Mouse (Mus musculus): Measurements from ENCODE around the gene Rph3al.

Gene Rph3al

DNA sequence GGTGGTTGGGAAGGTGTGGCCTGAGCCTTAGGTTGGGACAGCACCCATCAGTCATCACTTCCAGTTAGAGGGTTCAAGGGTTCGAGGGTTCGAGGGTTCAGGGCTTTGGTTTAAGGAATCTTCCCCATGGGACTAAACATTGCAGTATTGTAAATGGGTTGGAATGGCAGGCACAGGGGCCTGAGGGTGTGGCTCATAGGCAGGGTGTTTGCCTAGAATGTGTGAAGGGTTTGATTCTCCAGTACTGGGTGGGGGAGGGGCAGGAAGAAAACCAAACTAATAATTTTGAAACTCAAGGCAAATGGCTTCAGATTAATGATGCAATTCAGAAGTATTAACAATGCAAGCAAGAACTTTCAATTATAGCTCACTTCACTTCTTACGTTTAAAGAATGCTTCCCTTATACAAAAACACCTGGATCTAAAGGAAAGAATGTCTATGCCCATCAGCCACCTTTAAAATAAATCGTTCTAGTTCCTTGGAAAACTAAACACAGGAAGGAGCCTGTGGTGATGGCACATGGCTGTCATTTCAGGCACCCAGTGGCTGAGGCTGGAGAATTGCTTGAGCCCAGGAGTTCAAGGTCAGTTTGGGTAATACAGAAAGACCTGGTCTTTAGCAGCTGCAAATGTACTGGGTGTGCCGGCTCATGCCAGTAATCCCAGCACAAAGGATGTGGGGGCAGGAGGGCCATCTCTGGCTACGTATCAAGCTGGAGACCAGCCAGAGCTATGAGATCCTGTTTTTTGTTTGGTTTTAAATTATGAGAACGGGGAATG is 136.3 kb downstream of the Rph3al start:
- no peak for DNase-seq

GRCm38 (mm10) chr11:75801369-75801768 is 136.9 kb downstream of the Rph3al start:
- no peak for DNase-seq

DNA sequence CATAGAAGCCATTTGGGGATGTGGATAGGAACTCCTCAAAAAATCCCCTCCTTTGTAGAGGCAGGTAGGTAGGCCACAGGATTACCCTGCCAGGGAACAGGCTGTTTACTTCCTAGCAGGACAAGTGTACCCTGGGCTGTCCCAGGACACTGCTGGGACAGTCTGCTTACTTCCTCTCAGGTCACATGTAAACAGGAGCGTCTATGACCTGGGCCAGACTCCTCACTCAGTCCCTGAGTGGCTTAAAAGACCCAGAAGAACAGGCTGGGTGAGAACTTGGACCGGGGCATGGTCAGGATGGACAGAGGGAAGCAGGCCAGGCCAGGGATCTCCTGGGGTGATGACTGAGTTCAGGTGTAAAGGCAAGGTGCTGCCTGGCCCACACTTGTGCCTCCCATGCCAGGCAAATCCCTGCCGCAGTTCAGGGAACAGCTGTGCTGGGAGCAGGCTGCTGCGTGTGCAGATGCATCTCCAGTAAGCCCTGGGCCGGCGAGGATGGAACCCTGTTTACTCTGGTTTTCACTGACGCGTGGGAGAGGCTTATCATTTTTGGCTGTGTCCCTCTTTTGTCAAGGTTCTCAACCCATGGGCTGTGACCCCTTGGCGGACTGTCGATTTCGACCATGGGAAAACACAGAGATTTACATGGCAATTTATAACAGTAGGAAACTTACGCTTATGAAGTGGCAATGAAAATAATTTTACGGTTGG is 141.5 kb downstream of the Rph3al start:
- peak; percentile 51 for DNase-seq

- peak; percentile 18 for DNase-seq
Observed at GRCm38 (mm10) chr11:75796029-75796445, 142.2 kb downstream of the Rph3al start, which contains the start of gene Doc2b. TSS of gene Doc2b (minus strand) at chr11:75796049.

GRCm38 (mm10) chr11:75795321-75795636 is 142.9 kb downstream of the Rph3al start:
- DNase-seq: no peak

DNA sequence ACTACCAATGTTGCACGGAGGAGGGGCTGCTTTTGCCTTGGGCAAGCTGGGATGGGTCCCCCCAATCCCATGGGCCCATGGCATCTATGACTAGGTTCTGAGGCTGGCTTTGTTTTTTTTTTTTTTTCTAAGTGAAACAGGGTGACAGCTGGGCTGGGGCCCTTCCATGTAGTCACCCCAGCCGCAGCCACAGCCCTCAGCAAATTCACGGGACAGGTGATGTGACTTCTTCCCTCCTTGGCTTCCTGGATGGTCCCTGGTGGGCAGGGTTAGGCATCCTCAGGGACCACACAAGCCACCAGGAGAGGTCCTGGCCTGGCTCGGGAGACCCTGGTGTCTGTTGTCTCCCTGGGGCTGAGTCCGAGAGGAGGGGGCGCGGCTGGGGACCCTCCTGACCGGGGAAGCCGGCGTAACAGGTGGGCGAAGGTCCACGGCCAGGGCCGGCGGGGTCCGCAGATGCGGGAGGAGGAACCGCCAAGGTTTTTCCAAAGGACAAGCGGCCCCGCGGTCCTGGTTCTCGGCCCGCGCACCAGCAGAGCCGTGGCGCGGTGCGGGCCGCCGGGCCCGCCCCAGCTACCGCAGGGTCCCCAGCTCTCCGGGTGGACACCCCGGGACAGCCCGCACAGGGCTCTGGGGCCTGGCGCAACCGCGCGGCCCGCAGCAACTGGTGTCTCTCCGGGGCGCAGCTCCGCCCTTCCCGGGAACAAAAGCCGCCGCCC is 143.5 kb downstream of the Rph3al start:
- peak; percentile 16 for DNase-seq

DNA sequence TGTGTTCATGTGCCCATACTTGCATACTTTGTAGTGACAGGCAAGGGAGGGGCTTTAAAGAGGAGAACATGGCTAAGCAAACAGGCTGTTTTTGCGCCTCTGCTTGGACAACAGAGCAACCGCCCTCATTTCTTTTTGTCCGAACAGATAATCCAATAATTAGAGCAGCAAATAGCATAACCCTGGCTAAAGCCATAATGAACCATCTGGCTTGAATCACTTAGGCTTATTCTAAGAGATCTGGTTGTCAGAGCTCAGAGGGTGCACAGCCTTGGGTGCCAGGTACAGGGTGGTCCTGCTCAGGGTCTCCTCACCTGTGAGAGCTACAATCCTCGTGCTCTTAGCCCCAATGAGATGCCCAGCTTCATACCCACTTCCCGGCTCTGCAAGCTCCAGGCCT is 144.9 kb downstream of the Rph3al start:
- DNase-seq: no peak

DNA sequence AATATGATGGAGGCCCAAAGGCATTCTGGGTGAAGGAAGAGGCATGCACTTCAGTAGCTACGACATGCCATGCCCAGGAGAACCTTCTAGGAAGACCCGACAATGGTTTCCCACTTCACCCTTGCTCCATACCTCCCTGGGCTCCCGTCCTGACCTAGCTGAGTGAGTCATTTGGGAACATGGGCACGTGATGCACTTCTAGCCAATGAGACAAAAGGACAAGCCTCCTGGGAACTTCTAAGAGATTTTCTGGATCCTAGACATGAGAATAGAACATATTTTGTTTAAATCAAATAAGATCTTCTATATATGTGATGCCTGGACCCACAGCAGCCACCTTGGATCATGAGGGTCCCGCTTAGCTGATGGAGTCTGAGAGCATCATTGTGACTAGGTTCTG is 145.7 kb downstream of the Rph3al start:
- DNase-seq: no peak

- DNase-seq: no peak
Observed at GRCm38 (mm10) chr11:75785897-75786296, 152.3 kb downstream of the Rph3al start.

GRCm38 (mm10) chr11:75783799-75784198 is 154.4 kb downstream of the Rph3al start:
- no peak for DNase-seq

GRCm38 (mm10) chr11:75781919-75782318 is 156.3 kb downstream of the Rph3al start:
- DNase-seq: peak; percentile 87
